18 mouse cellular contexts compared by ENCODE assay signal in the genomic region with DNA sequence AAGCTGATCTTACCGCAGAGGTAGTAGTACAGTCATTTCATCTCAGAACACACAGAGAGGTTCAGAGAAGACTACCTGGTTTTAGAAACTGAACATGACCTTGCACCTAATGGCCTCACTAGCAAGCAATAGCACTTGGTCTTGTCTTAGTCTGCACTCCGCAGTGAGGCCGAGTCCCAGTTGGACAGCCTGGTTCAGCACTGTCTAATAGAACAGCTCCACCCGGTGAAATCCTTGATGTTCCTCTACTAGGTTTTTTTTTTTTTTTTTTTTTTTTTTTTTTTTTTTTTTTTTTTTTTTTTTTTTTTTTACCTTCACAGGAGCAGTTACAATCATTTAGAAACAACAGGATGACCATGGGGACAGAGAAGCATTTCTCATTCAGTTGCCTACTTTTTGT. TPM values are rescaled to one million over a fixed set of nuclear protein-coding genes. Genes with fewer than 3 reads are reported as not detected.
DNase-seq lines count a peak whose midpoint lies in the region; ATAC-seq lines count a peak whose summit lies in the region.
"Had no signal": no experiment of that assay in that cellular context is flagged by ENCODE, and none has a peak within 500 bp of the region (broad histone marks: within the 10 kb centered on the region; RNA-seq: fewer than 3 reads in every experiment).

No protein-coding gene starts in this region.

- no peak overlapping the region for H3K27ac ChIP-seq in embryonic facial prominence, embryonic 11.5 days (replicated peaks; ENCODE audit: low read depth, low read length)
- H3K27ac ChIP-seq: heart, adult 2 months; lung, embryonic 15.5 days; neural tube, embryonic 13.5 days; stomach, postnatal 0 days had no signal

- 68% methylated on average over 4 of the region's 4 CpGs for WGBS in embryonic facial prominence, embryonic 11.5 days

- peak; percentile 25 for DNase-seq in heart, postnatal 4 days
- DNase-seq in heart, postnatal 36 days, result no peak
- peak; percentile 48 for DNase-seq in testis, postnatal 10 days (ENCODE audit: low spot score)
- DNase-seq in testis, postnatal 14 days (ENCODE audit: low spot score), result no peak
- peak; percentile 65 for DNase-seq in embryonic facial prominence, embryonic 11.5 days (ENCODE audit: low spot score)
- DNase-seq in liver, result no peak
- DNase-seq: cerebellum, adult 2 months; heart, adult 2 months; kidney, adult 9 months had no signal

- H3K4me3 ChIP-seq in embryonic facial prominence, embryonic 11.5 days (ENCODE audit: low read depth, low read length), result no peak overlapping the region
- H3K4me3 ChIP-seq: heart, adult 2 months; lung, embryonic 15.5 days; neural tube, embryonic 13.5 days had no signal

- no peaks in the 10 kb centered on the region for H3K36me3 ChIP-seq in embryonic facial prominence, embryonic 11.5 days (replicated peaks; ENCODE audit: control insufficient read depth, insufficient read depth, low read depth, low read length)
- H3K36me3 ChIP-seq: lung, embryonic 15.5 days; neural tube, embryonic 13.5 days had no signal

- H3K4me2 ChIP-seq in embryonic facial prominence, embryonic 11.5 days (ENCODE audit: low read depth, low read length), result no peak overlapping the region
- H3K4me2 ChIP-seq: lung, embryonic 15.5 days; neural tube, embryonic 13.5 days had no signal

- H3K4me1 ChIP-seq in embryonic facial prominence, embryonic 11.5 days (ENCODE audit: control insufficient read depth, insufficient read depth, low read length), result no peaks in the 10 kb centered on the region
- H3K4me1 ChIP-seq: lung, embryonic 15.5 days; neural tube, embryonic 13.5 days had no signal

- no peaks in the 10 kb centered on the region for H3K9me3 ChIP-seq in embryonic facial prominence, embryonic 11.5 days (replicated peaks; ENCODE audit: control insufficient read depth, low read length)
- H3K9me3 ChIP-seq: lung, embryonic 15.5 days; neural tube, embryonic 13.5 days had no signal

- H3K9ac ChIP-seq in embryonic facial prominence, embryonic 11.5 days (replicated peaks; ENCODE audit: low read length), result no peak overlapping the region
- H3K9ac ChIP-seq: lung, embryonic 15.5 days; neural tube, embryonic 13.5 days had no signal

- no peaks in the 10 kb centered on the region for H3K27me3 ChIP-seq in embryonic facial prominence, embryonic 11.5 days (ENCODE audit: control insufficient read depth, insufficient read depth, low read length)
- H3K27me3 ChIP-seq: lung, embryonic 15.5 days; neural tube, embryonic 13.5 days had no signal

- no peak for ATAC-seq in embryonic facial prominence, embryonic 11.5 days (replicated peaks; ENCODE audit: insufficient number of reproducible peaks, low FRiP score, low TSS enrichment, low read depth)
- no peak for ATAC-seq in inflammation-experienced regulatory T-cells, adult 6 months
- ATAC-seq: forebrain, embryonic 14.5 days; hindbrain, embryonic 16.5 days had no signal

- intact Hi-C loops in heart, postnatal 36 days (cut with DNase I), result no loop called here

RNA-seq across cellular contexts. Expression of a gene that starts 19.3 kb away (rescaled TPM):
- total RNA-seq in heart, postnatal 4 days (2021), result under 1 TPM; 0.95 to 0.98 TPM
- under 1 TPM; 0.22 to 0.25 TPM for total RNA-seq in heart, postnatal 36 days (2021)
- polyA plus RNA-seq in embryonic facial prominence, embryonic 11.5 days (2014; fragmentation: Nextera tagmentation; extraction: Ambion mirVana), result 1.8 and 1.9 TPM in 2 replicates
- polyA plus RNA-seq in inflammation-experienced regulatory T-cells, adult 6 months (2017; shearing (Covaris generic)), result under 1 TPM in 1 of 3 experiments, not detected in 2; 0.20 TPM
- total RNA-seq: common myeloid progenitor, adult 5-6 weeks; liver, adult 2 months; megakaryocyte progenitor cell, adult 5-6 weeks had no signal
- polyA plus RNA-seq: liver, adult 2 months had no signal

Comparison
In these comparisons a context has a peak if more than half of its experiments do, and no peak if none do; other contexts are left out.
1. DNase-seq: peak in heart, postnatal 4 days (single experiment), testis, postnatal 10 days (single experiment) and embryonic facial prominence, embryonic 11.5 days (single experiment); none in heart, postnatal 36 days (0 of 2), testis, postnatal 14 days (single experiment) and liver (single experiment).